Mouse (Mus musculus): ENCODE measurements at regions not wholly inside any gene's neighbourhood (a gene's known extent, or its start where the extent isn't known, plus 50 kb on each side); places are given as distances from the start of the nearest gene placed in this dataset.
"Not testable (repeated sequence)": the region's sequence is repeated elsewhere in the genome, so short reads cannot be mapped to it uniquely, and the experiment has no call there.

DNA sequence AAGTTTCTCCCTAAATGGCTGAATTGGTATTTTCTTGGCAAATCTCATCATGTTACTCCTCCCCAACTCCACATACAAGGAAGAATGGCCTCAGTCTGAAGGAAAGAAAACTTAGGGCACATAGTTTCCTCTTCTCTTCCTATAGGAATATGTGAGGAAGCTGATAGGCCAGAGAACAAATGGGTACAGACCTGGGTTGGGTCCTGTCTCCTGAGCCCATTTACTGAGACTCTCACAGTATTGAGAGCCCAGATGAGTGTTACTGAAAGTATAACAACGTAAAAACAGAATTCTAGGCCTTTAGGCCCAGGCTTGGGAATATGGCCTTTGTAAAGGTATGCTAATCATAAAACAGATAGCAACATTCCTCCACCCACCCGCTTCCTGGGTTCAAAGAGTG lies 152.0 kb upstream of the Rarb start:
- not testable (repeated sequence) for ATAC-seq (ENCODE audit: insufficient number of reproducible peaks, low FRiP score, low TSS enrichment, low read depth); H3K4me1 ChIP-seq (ENCODE audit: control insufficient read depth, insufficient read depth, low read length); H3K4me3 ChIP-seq (ENCODE audit: low read depth, low read length); H3K27me3 ChIP-seq (ENCODE audit: control insufficient read depth, insufficient read depth, low read length); H3K9ac ChIP-seq (ENCODE audit: low read length); H3K9me3 ChIP-seq (ENCODE audit: control insufficient read depth, low read length); DNase-seq (ENCODE audit: low spot score); H3K4me2 ChIP-seq (ENCODE audit: low read depth, severe bottlenecking); H3K27ac ChIP-seq (replicated peaks; ENCODE audit: low read depth, low read length); H3K36me3 ChIP-seq (ENCODE audit: control insufficient read depth, insufficient read depth, low read length)
- 62% methylated on average over 2 of the region's 2 CpGs for WGBS

DNA sequence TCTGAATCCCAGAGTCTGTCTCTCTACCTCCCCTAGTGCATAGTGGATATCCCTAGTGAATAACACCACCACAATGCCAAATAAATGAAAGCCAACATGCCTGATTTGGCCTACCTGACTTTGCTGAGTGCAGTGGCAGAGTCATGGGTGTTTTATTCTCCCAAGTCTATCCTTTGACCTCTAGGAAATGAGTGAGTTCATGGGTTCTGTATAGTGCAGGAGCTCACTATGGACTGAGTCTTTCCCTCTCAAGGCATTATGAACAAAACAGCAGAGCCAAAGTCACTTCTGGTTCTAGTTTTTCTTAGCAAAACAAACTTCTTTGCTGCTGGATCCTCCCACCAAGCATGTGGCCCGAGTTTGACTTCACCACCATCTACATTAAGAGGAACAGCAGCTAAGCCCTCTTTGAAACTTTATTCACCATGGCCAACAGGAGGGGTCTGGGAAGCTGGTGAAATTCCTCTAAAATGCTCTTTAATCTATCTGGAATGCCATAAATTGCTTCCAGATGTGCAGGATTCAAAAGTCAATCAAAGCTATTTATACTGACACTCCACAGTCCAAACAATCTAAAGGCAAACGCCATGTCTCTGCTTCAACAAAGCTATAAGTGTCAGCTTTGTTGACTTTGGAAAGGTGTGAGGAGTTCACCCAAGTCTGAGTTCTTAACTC lies 145.9 kb upstream of the Rarb start:
- DNase-seq (ENCODE audit: low spot score) (peak; percentile 33), ATAC-seq (ENCODE audit: insufficient number of reproducible peaks, low FRiP score, low TSS enrichment, low read depth) (peak; percentile 72; the same call in 1 of the 2 replicates)
- Histone ChIP-seq H3K9ac (ENCODE audit: low read length) (no peak overlapping the region), H3K27ac (replicated peaks; ENCODE audit: low read depth, low read length) (0 out of 2 replicates have a peak overlapping the region, but pooled peaks have one; percentile 53), H3K27me3 (ENCODE audit: control insufficient read depth, insufficient read depth, low read length) (no peaks in the 10 kb centered on the region), H3K4me1 (ENCODE audit: control insufficient read depth, insufficient read depth, low read length) (peaks cover 15% of the 10 kb centered on the region), H3K4me2 (ENCODE audit: low read depth, severe bottlenecking) (no peak overlapping the region), H3K4me3 (ENCODE audit: low read depth, low read length) (no peak overlapping the region), H3K9me3 (ENCODE audit: control insufficient read depth, low read length) (no peaks in the 10 kb centered on the region; the same call in 1 of the 2 replicates), H3K36me3 (ENCODE audit: control insufficient read depth, insufficient read depth, low read length) (no peaks in the 10 kb centered on the region)
- WGBS = 5% methylated on average over 2 of the region's 2 CpGs

DNA sequence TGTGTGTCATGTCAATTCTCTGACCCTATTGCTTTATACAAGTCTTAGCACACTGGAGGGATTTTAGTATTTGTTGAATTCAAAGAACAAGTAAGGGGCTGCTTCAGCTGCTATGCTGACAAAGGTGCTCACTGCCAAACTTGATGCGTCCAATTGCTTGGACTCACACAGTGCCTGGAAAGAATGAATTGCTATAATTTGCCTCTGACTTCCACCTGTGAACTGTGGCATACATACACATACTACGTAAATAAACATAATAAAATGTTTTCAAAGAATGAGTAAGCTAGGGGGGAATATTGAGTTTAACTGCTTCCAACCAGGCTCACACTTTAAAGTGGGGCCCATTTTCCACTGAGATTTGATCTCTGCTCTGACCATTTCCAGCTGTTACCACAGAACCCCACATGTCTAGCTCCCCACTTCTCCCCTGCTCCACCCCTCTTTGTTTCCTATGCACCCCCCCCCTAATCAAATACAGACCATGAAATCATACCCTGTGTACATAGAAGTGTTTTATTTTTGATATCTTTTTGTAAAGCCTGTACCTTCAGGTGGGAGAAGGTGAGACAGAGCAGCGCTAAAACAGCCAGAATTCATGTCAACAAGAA lies 143.4 kb upstream of the Rarb start:
- H3K4me1 ChIP-seq (ENCODE audit: control insufficient read depth, insufficient read depth, low read length) = peaks cover 28% of the 10 kb centered on the region
- WGBS = 55% methylated on average over 3 of the region's 3 CpGs
- no peaks in the 10 kb centered on the region for H3K27me3 ChIP-seq (ENCODE audit: control insufficient read depth, insufficient read depth, low read length)
- H3K9ac ChIP-seq (ENCODE audit: low read length) = no peak overlapping the region
- peak overlapping the region; percentile 9; the same call in 1 of the 2 replicates for H3K27ac ChIP-seq (replicated peaks; ENCODE audit: low read depth, low read length)
- no peak overlapping the region for H3K4me2 ChIP-seq (ENCODE audit: low read depth, severe bottlenecking)
- no peaks in the 10 kb centered on the region for H3K36me3 ChIP-seq (ENCODE audit: control insufficient read depth, insufficient read depth, low read length)
- H3K9me3 ChIP-seq (ENCODE audit: control insufficient read depth, low read length) = no peaks in the 10 kb centered on the region; the same call in 1 of the 2 replicates
- H3K4me3 ChIP-seq (ENCODE audit: low read depth, low read length) = no peak overlapping the region
- ATAC-seq (ENCODE audit: insufficient number of reproducible peaks, low FRiP score, low TSS enrichment, low read depth) (peak; percentile 33; the same call in 1 of the 2 replicates), DNase-seq (ENCODE audit: low spot score) (no peak)

DNA sequence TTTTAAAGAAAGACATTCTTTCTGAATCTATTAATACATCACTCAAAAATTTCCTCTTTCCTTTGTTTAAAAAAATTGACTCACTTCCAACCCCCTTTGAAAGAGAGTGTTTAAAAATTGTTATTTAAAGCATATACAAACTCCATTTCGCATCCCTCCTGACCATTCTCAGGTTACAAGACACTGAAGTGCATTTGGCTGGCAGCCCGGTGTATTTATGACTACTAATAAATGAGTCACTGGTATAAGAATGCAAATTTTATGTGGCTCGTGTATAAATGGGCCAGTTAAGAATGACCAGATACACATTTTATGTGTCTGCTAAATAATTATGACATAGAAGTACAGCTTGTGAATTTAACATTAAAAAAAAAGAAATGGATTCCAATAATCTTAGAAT lies 138.8 kb upstream of the Rarb start:
- H3K9me3 ChIP-seq (ENCODE audit: control insufficient read depth, low read length) = no peaks in the 10 kb centered on the region

DNA sequence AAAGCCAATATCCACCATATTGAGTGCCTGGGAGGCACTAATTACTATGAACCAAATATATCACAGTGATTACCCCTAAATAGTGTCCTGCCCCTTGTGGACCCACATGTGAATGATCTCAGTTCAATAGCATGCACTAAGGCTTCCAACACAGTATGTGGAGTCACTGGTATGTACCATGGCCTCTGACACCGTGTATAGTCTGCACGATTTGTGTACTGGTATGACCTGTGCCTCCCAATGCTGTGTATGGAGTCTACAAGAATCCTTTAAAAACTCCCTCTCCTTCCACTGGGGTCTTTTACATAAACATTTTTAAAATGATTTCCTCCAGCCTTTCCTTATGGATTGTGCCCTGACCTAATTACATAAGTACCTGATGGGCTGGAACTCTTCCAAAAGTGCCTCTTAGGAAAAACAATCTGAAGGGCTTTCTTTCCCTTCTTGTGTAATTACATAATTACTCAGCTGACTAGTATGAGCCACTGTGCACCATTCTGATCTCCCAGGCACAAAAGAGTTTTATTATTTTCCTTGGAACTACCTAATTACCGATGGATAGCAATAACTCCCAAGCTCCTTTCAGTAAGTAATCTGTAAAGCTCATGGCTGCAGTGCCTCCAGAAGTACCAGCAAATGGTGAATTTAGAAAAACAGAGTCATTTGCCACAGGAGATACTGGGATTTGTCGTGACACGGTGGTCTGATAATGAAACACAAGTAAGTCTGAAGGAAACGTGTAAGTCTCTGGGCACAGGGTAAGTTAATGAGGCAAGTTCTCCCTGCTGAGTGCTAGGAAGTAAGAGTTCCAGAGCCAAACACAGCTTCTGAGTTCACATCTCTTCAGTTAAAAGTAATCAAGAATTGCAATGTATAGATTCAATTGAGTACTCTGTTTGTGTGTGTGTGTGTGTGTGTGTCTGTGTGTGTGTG lies 135.8 kb upstream of the Rarb start:
- Histone ChIP-seq H3K27ac (replicated peaks; ENCODE audit: low read depth, low read length) (no peak overlapping the region), H3K4me3 (ENCODE audit: low read depth, low read length) (no peak overlapping the region), H3K9ac (ENCODE audit: low read length) (no peak overlapping the region), H3K4me1 (ENCODE audit: control insufficient read depth, insufficient read depth, low read length) (peaks cover 12% of the 10 kb centered on the region; the same call in 1 of the 2 replicates), H3K4me2 (ENCODE audit: low read depth, severe bottlenecking) (no peak overlapping the region), H3K9me3 (ENCODE audit: control insufficient read depth, low read length) (no peaks in the 10 kb centered on the region), H3K36me3 (ENCODE audit: control insufficient read depth, insufficient read depth, low read length) (no peaks in the 10 kb centered on the region), H3K27me3 (ENCODE audit: control insufficient read depth, insufficient read depth, low read length) (no peaks in the 10 kb centered on the region)
- DNase-seq (ENCODE audit: low spot score) (no peak), ATAC-seq (ENCODE audit: insufficient number of reproducible peaks, low FRiP score, low TSS enrichment, low read depth) (no peak)
- WGBS = 60% methylated on average over 6 of the region's 6 CpGs

More for the DNA sequence above, 138.8 kb upstream of the Rarb start:
- H3K4me2 ChIP-seq (ENCODE audit: low read depth, severe bottlenecking) = no peak overlapping the region
- H3K36me3 ChIP-seq (ENCODE audit: control insufficient read depth, insufficient read depth, low read length) = no peaks in the 10 kb centered on the region
- peaks cover 17% of the 10 kb centered on the region; the same call in 1 of the 2 replicates for H3K4me1 ChIP-seq (ENCODE audit: control insufficient read depth, insufficient read depth, low read length)
- H3K27me3 ChIP-seq (ENCODE audit: control insufficient read depth, insufficient read depth, low read length) = no peaks in the 10 kb centered on the region
- no peak overlapping the region for H3K9ac ChIP-seq (ENCODE audit: low read length)
- no peak overlapping the region for H3K27ac ChIP-seq (replicated peaks; ENCODE audit: low read depth, low read length)
- 8% methylated on average over 3 of the region's 3 CpGs for WGBS
- DNase-seq (ENCODE audit: low spot score) (peak; percentile 36), ATAC-seq (ENCODE audit: insufficient number of reproducible peaks, low FRiP score, low TSS enrichment, low read depth) (0 out of 2 replicates have a peak, but pooled peaks have one; percentile 22)
- H3K4me3 ChIP-seq (ENCODE audit: low read depth, low read length) = no peak overlapping the region

DNA sequence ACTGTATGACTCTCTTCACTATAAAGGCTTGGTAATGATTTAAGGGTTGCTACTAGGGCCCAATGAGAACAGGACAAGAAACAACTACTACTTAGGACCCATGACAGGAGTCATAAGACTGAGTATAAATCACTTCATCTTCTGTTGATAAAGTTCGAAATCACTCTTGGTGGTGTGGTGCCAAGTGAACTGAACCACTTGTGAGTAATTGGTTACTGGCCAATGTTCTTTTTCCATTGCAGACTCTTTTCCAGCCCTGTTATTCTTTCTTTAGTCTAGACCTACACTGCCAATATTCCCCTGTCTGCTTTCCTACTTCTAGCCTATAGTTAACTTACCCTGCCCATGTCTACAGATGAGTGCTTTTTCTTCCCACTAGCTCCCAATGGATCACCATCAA lies 129.8 kb upstream of the Rarb start:
- no peak overlapping the region for H3K9ac ChIP-seq (ENCODE audit: low read length)
- H3K9me3 ChIP-seq (ENCODE audit: control insufficient read depth, low read length) = no peaks in the 10 kb centered on the region
- no peak overlapping the region for H3K27ac ChIP-seq (replicated peaks; ENCODE audit: low read depth, low read length)
- DNase-seq (ENCODE audit: low spot score) = no peak
- no peaks in the 10 kb centered on the region for H3K27me3 ChIP-seq (ENCODE audit: control insufficient read depth, insufficient read depth, low read length)
- H3K4me2 ChIP-seq (ENCODE audit: low read depth, severe bottlenecking) = no peak overlapping the region
- H3K36me3 ChIP-seq (ENCODE audit: control insufficient read depth, insufficient read depth, low read length) = no peaks in the 10 kb centered on the region
- ATAC-seq (ENCODE audit: insufficient number of reproducible peaks, low FRiP score, low TSS enrichment, low read depth) = no peak
- 76% methylated on average over 1 of the region's 1 CpGs for WGBS
- no peaks in the 10 kb centered on the region for H3K4me1 ChIP-seq (ENCODE audit: control insufficient read depth, insufficient read depth, low read length)
- H3K4me3 ChIP-seq (ENCODE audit: low read depth, low read length) = no peak overlapping the region

DNA sequence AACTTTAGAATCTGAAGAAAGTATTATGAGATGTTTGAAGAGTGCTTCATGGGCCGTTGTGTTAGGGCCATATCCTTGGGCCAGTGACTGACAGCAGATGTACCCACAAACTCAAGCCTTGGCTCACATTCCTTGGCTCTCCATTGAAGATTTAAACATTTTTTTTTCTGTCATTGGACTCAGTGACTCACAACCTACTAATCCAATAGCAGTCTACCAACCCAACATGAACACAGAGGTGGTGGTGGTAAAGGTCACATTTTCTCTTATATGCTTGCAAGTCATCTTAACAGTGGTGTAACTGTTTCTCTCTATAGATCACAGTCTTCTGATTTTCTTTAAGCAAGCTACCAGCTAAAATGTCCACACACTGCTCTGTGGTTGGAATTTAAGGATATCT lies 125.5 kb upstream of the Rarb start:
- no peak for ATAC-seq (ENCODE audit: insufficient number of reproducible peaks, low FRiP score, low TSS enrichment, low read depth)
- 87% methylated on average over 1 of the region's 1 CpGs for WGBS

DNA sequence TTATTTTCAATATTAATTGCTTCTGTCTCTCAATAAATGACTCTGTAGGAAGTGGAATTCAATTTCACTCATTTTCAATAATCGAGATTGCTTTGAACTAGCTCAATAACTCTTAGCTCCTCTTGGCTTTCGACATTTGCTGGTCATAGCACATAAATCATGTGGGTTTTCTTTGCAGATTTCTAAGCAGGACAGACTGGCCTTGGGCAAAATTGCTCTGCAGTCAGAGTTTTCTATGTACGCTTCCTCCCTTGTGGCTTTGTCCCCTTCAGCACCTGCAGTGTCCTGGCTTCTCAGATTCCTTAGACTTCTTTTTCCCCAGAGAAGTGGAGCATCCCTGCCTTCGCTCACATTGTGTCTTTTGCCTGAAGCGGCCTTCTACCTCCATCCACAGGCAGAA lies 124.6 kb upstream of the Rarb start:
- Histone ChIP-seq H3K27me3 (ENCODE audit: control insufficient read depth, insufficient read depth, low read length) (no peaks in the 10 kb centered on the region), H3K9me3 (ENCODE audit: control insufficient read depth, low read length) (no peaks in the 10 kb centered on the region), H3K4me3 (ENCODE audit: low read depth, low read length) (no peak overlapping the region), H3K9ac (ENCODE audit: low read length) (no peak overlapping the region), H3K27ac (replicated peaks; ENCODE audit: low read depth, low read length) (no peak overlapping the region), H3K4me1 (ENCODE audit: control insufficient read depth, insufficient read depth, low read length) (no peaks in the 10 kb centered on the region), H3K36me3 (ENCODE audit: control insufficient read depth, insufficient read depth, low read length) (no peaks in the 10 kb centered on the region), H3K4me2 (ENCODE audit: low read depth, severe bottlenecking) (no peak overlapping the region)
- DNase-seq (ENCODE audit: low spot score) (no peak), ATAC-seq (ENCODE audit: insufficient number of reproducible peaks, low FRiP score, low TSS enrichment, low read depth) (no peak)
- 59% methylated on average over 5 of the region's 5 CpGs for WGBS

More for the DNA sequence above, 125.5 kb upstream of the Rarb start:
- Histone ChIP-seq H3K4me3 (ENCODE audit: low read depth, low read length) (no peak overlapping the region), H3K4me1 (ENCODE audit: control insufficient read depth, insufficient read depth, low read length) (no peaks in the 10 kb centered on the region), H3K9ac (ENCODE audit: low read length) (no peak overlapping the region), H3K4me2 (ENCODE audit: low read depth, severe bottlenecking) (no peak overlapping the region), H3K36me3 (ENCODE audit: control insufficient read depth, insufficient read depth, low read length) (no peaks in the 10 kb centered on the region), H3K9me3 (ENCODE audit: control insufficient read depth, low read length) (no peaks in the 10 kb centered on the region), H3K27ac (replicated peaks; ENCODE audit: low read depth, low read length) (no peak overlapping the region), H3K27me3 (ENCODE audit: control insufficient read depth, insufficient read depth, low read length) (no peaks in the 10 kb centered on the region)
- DNase-seq (ENCODE audit: low spot score) = no peak
